Mouse (Mus musculus) liver, embryonic 12.5 days (tissue): ENCODE data around the gene Pilrb2. TPM values are rescaled to one million over a fixed set of nuclear protein-coding genes. Genes with fewer than 3 reads are reported as not detected.

ENCODE experiments used
- ATAC-seq: fragments of 200-750 bp; cut with Nextera tagmentation; 2 replicates; pipeline ENCODE4 v1.8.0; 2017; ENCODE audit warnings: moderate number of reproducible peaks, mild to moderate bottlenecking, moderate library complexity
- H3K27ac ChIP-seq: fragments of 300-500 bp; sonication (generic); 2 replicates; pipeline ENCODE4 v1.5.1; 2016; ENCODE audit warnings: mild to moderate bottlenecking
- H3K27me3 ChIP-seq: fragments of 300-500 bp; sonication (generic); replicated peaks from 2 replicates; pipeline ENCODE4 v1.6.1; 2016; ENCODE audit warnings: mild to moderate bottlenecking, moderate library complexity
- H3K36me3 ChIP-seq: fragments of 300-500 bp; sonication (generic); 2 replicates; pipeline ENCODE4 v1.6.1; 2016; ENCODE audit warnings: mild to moderate bottlenecking, moderate library complexity
- H3K4me1 ChIP-seq: fragments of 300-500 bp; sonication (generic); 2 replicates; pipeline ENCODE4 v1.6.1; 2016
- H3K4me2 ChIP-seq: fragments of 300-500 bp; sonication (generic); 2 replicates; pipeline ENCODE4 v1.6.1; 2016; ENCODE audit warnings: mild to moderate bottlenecking, moderate library complexity
- H3K4me3 ChIP-seq: fragments of 300-500 bp; sonication (generic); 2 replicates; pipeline ENCODE4 v1.5.1; 2016; ENCODE audit warnings: mild to moderate bottlenecking, moderate library complexity
- H3K9ac ChIP-seq: fragments of 300-500 bp; sonication (generic); 2 replicates; pipeline ENCODE4 v1.6.1; 2016; ENCODE audit warnings: mild to moderate bottlenecking, moderate library complexity
- H3K9me3 ChIP-seq: fragments of 300-500 bp; sonication (generic); replicated peaks from 2 replicates; pipeline ENCODE4 v1.6.1; 2016; ENCODE audit warnings: mild to moderate bottlenecking, moderate library complexity
- WGBS: fragments of 180-500 bp; shearing (Covaris S2); methylation state at CpG from one replicate; pipeline ENCODE4 v1.1.7; 2016; ENCODE audit not compliant: insufficient replicate concordance; 5-methylcytosine and 5-hydroxymethylcytosine counted together
- polyA plus RNA-seq: library from polyadenylated mRNA; unstranded; fragments of >200 nt; fragmentation: Nextera tagmentation; extraction: Ambion mirVana; gene quantifications from 2 replicates; pipeline ENCODE4 v1.2.1, GENCODE M21; 2016

The Pilrb2 gene
- polyA plus RNA-seq, 1 experiment from 2014 or later = 0.92 TPM

GRCm38 (mm10) chr5:137830238-137830637 lies 41.4 kb downstream of the Pilrb2 start:
- H3K4me1 ChIP-seq = no peaks in the 10 kb centered on the region
- H3K27ac ChIP-seq = peak overlapping the region; percentile 15; the same call in 1 of the 2 replicates
- no peaks in the 10 kb centered on the region for H3K27me3 ChIP-seq
- no peaks in the 10 kb centered on the region for H3K36me3 ChIP-seq
- no peaks in the 10 kb centered on the region for H3K9me3 ChIP-seq
- H3K4me2 ChIP-seq = no peak overlapping the region
- no peak overlapping the region for H3K9ac ChIP-seq
- H3K4me3 ChIP-seq = no peak overlapping the region
- no peak for ATAC-seq
- 52% methylated on average over 7 of the region's 7 CpGs for WGBS

GRCm38 (mm10) chr5:137828694-137829093 lies 42.9 kb downstream of the Pilrb2 start:
- Histone ChIP-seq H3K9me3 (no peaks in the 10 kb centered on the region), H3K27ac (no peak overlapping the region), H3K36me3 (no peaks in the 10 kb centered on the region), H3K4me1 (no peaks in the 10 kb centered on the region), H3K9ac (no peak overlapping the region), H3K4me3 (no peak overlapping the region), H3K27me3 (no peaks in the 10 kb centered on the region), H3K4me2 (no peak overlapping the region)
- no peak for ATAC-seq
- 48% methylated on average over 6 of the region's 6 CpGs for WGBS

GRCm38 (mm10) chr5:137826421-137826820 lies 45.2 kb downstream of the Pilrb2 start:
- Histone ChIP-seq H3K27me3 (no peaks in the 10 kb centered on the region), H3K36me3 (no peaks in the 10 kb centered on the region), H3K4me1 (no peaks in the 10 kb centered on the region), H3K4me3 (no peak overlapping the region), H3K4me2 (no peak overlapping the region), H3K9me3 (no peaks in the 10 kb centered on the region), H3K9ac (no peak overlapping the region), H3K27ac (no peak overlapping the region)
- no peak for ATAC-seq
- 20% methylated on average over 7 of the region's 7 CpGs for WGBS

GRCm38 (mm10) chr5:137825971-137826370 lies 45.6 kb downstream of the Pilrb2 start:
- Histone ChIP-seq H3K4me3 (no peak overlapping the region), H3K4me1 (no peaks in the 10 kb centered on the region), H3K9ac (no peak overlapping the region), H3K9me3 (no peaks in the 10 kb centered on the region), H3K4me2 (no peak overlapping the region), H3K27ac (no peak overlapping the region), H3K27me3 (no peaks in the 10 kb centered on the region), H3K36me3 (no peaks in the 10 kb centered on the region)
- WGBS = 56% methylated on average over 2 of the region's 2 CpGs
- no peak for ATAC-seq

GRCm38 (mm10) chr5:137825030-137825429 lies 46.6 kb downstream of the Pilrb2 start:
- H3K36me3 ChIP-seq = no peaks in the 10 kb centered on the region
- H3K9ac ChIP-seq = no peak overlapping the region
- H3K27ac ChIP-seq = no peak overlapping the region
- H3K4me1 ChIP-seq = no peaks in the 10 kb centered on the region
- H3K4me2 ChIP-seq = no peak overlapping the region
- H3K27me3 ChIP-seq = no peaks in the 10 kb centered on the region
- WGBS = 62% methylated on average over 3 of the region's 3 CpGs
- ATAC-seq = no peak
- no peak overlapping the region for H3K4me3 ChIP-seq
- H3K9me3 ChIP-seq = no peaks in the 10 kb centered on the region

- Histone ChIP-seq H3K27ac (no peak overlapping the region), H3K27me3 (no peaks in the 10 kb centered on the region), H3K9me3 (no peaks in the 10 kb centered on the region), H3K4me3 (no peak overlapping the region), H3K4me2 (no peak overlapping the region), H3K4me1 (no peaks in the 10 kb centered on the region), H3K36me3 (no peaks in the 10 kb centered on the region), H3K9ac (no peak overlapping the region)
- ATAC-seq = no peak
- WGBS = 60% methylated on average over 6 of the region's 6 CpGs
These were observed 48.1 kb downstream of the Pilrb2 start for GRCm38 (mm10) chr5:137823455-137824045.

GRCm38 (mm10) chr5:137822602-137823001 lies 49.0 kb downstream of the Pilrb2 start:
- Histone ChIP-seq H3K9ac (no peak overlapping the region), H3K27ac (no peak overlapping the region), H3K27me3 (no peaks in the 10 kb centered on the region), H3K4me3 (no peak overlapping the region), H3K4me2 (no peak overlapping the region), H3K9me3 (no peaks in the 10 kb centered on the region), H3K36me3 (no peaks in the 10 kb centered on the region), H3K4me1 (no peaks in the 10 kb centered on the region)
- 80% methylated on average over 1 of the region's 1 CpGs for WGBS
- no peak for ATAC-seq

- H3K4me3 ChIP-seq = no peak overlapping the region
- ATAC-seq = no peak
- H3K27ac ChIP-seq = no peak overlapping the region
- H3K36me3 ChIP-seq = no peaks in the 10 kb centered on the region
- 56% methylated on average over 4 of the region's 4 CpGs for WGBS
- no peaks in the 10 kb centered on the region for H3K9me3 ChIP-seq
- no peaks in the 10 kb centered on the region for H3K4me1 ChIP-seq
- H3K27me3 ChIP-seq = no peaks in the 10 kb centered on the region
- no peak overlapping the region for H3K9ac ChIP-seq
- no peak overlapping the region for H3K4me2 ChIP-seq
These were observed 49.5 kb downstream of the Pilrb2 start for GRCm38 (mm10) chr5:137822126-137822525.

GRCm38 (mm10) chr5:137817466-137818222 lies 54.0 kb downstream of the Pilrb2 start:
- no peak overlapping the region for H3K4me2 ChIP-seq
- H3K27me3 ChIP-seq = no peaks in the 10 kb centered on the region
- ATAC-seq = no peak
- no peak overlapping the region for H3K4me3 ChIP-seq
- H3K9ac ChIP-seq = no peak overlapping the region
- H3K4me1 ChIP-seq = no peaks in the 10 kb centered on the region
- no peak overlapping the region for H3K27ac ChIP-seq
- H3K9me3 ChIP-seq = no peaks in the 10 kb centered on the region
- no peaks in the 10 kb centered on the region for H3K36me3 ChIP-seq
- WGBS = 36% methylated on average over 4 of the region's 4 CpGs

Other genes with a start within 250 kb of the Pilrb2 start
- 0.10 TPM in 1 of 2 replicates, not detected in the other for gene Fbxo24, start 242.8 kb downstream of the Pilrb2 start, polyA plus RNA-seq
- gene Lrch4, start 242.7 kb downstream of the Pilrb2 start, polyA plus RNA-seq = 33.4 and 36.0 TPM in 2 replicates
- 7.8 and 9.0 TPM in 2 replicates for gene Gm20605, start 242.6 kb downstream of the Pilrb2 start, polyA plus RNA-seq
- gene Sap25, start 230.5 kb downstream of the Pilrb2 start, polyA plus RNA-seq = 6.0 and 6.5 TPM in 2 replicates
- 0.05 and 0.07 TPM in 2 replicates for gene Irs3, start 226.1 kb downstream of the Pilrb2 start, polyA plus RNA-seq
- 44.3 and 47.2 TPM in 2 replicates for gene Agfg2, start 187.1 kb downstream of the Pilrb2 start, polyA plus RNA-seq
- 0.33 and 0.38 TPM in 2 replicates for gene Nyap1, start 130.2 kb downstream of the Pilrb2 start, polyA plus RNA-seq
- gene Tsc22d4, start 126.1 kb downstream of the Pilrb2 start, polyA plus RNA-seq = 96.0 and 99.2 TPM in 2 replicates
- gene Ppp1r35, start 93.0 kb downstream of the Pilrb2 start, polyA plus RNA-seq = 38.6 and 39.2 TPM in 2 replicates
- 9.0 and 9.2 TPM in 2 replicates for gene Mepce, start 84.2 kb downstream of the Pilrb2 start, polyA plus RNA-seq
- gene Zcwpw1, start 84.0 kb downstream of the Pilrb2 start, polyA plus RNA-seq = 6.9 and 7.5 TPM in 2 replicates
- gene Pilra, start 35.5 kb downstream of the Pilrb2 start, polyA plus RNA-seq = 1.0 and 1.4 TPM in 2 replicates
- gene Pilrb1, start 13.7 kb downstream of the Pilrb2 start, polyA plus RNA-seq = 1.3 and 1.7 TPM in 2 replicates
- 1.0 and 1.3 TPM in 2 replicates for gene Cyp3a13, start 49.8 kb upstream of the Pilrb2 start, polyA plus RNA-seq
- not detected in 2 replicates for gene Gjc3, start 91.3 kb upstream of the Pilrb2 start, polyA plus RNA-seq
- gene Azgp1, start 109.7 kb upstream of the Pilrb2 start, polyA plus RNA-seq = not detected in 2 replicates
- not detected in 2 replicates for gene Smok3a, start 149.4 kb upstream of the Pilrb2 start, polyA plus RNA-seq
- gene Smok3b, start 149.6 kb upstream of the Pilrb2 start, polyA plus RNA-seq = not detected in 2 replicates
- not detected in 2 replicates for gene Smok3c, start 181.4 kb upstream of the Pilrb2 start, polyA plus RNA-seq
- gene Zkscan1, start 213.3 kb upstream of the Pilrb2 start, polyA plus RNA-seq = 7.3 and 8.2 TPM in 2 replicates
- gene Zscan21, start 245.1 kb upstream of the Pilrb2 start, polyA plus RNA-seq = 19.0 and 19.6 TPM in 2 replicates